Mouse (Mus musculus): ENCODE measurements at regions not wholly inside any gene's neighbourhood (a gene's known extent, or its start where the extent isn't known, plus 50 kb on each side); places are given as distances from the start of the nearest gene placed in this dataset.

- Histone ChIP-seq H3K27ac (ENCODE audit: insufficient read depth, low read length) (no peak overlapping the region), H3K9ac (ENCODE audit: low read depth, poor library complexity, severe bottlenecking) (no peak overlapping the region), H3K4me1 (ENCODE audit: control insufficient read depth, insufficient read depth, low read length) (peaks cover 3% of the 10 kb centered on the region), H3K9me3 (replicated peaks; ENCODE audit: control insufficient read depth, insufficient read depth, low read length, poor library complexity, severe bottlenecking) (no peaks in the 10 kb centered on the region), H3K4me3 (ENCODE audit: low read depth, low read length) (no peak overlapping the region), H3K36me3 (ENCODE audit: control insufficient read depth, insufficient read depth, low read length, poor library complexity, severe bottlenecking) (no peaks in the 10 kb centered on the region), H3K27me3 (ENCODE audit: control insufficient read depth, insufficient read depth, low read length, poor library complexity, severe bottlenecking) (no peaks in the 10 kb centered on the region)
- TF ChIP-seq POLR2A (IDR thresholded peaks at IDR 0.05; ENCODE audit: insufficient read depth, low read length) (no peak), EP300 (IDR thresholded peaks at IDR 0.05; ENCODE audit: insufficient read depth, low read depth, low read length) (no peak), CTCF (IDR thresholded peaks at IDR 0.05; ENCODE audit: low read depth, low read length) (no peak)
These were observed 148.3 kb upstream of the Plcz1 start for GRCm38 (mm10) chr6:140189601-140190000.

GRCm38 (mm10) chr6:140187733-140188132, 146.5 kb upstream of the Plcz1 start:
- Histone ChIP-seq H3K27me3 (ENCODE audit: control insufficient read depth, insufficient read depth, low read length, poor library complexity, severe bottlenecking) (no peaks in the 10 kb centered on the region), H3K4me3 (ENCODE audit: low read depth, low read length) (no peak overlapping the region), H3K27ac (ENCODE audit: insufficient read depth, low read length) (no peak overlapping the region), H3K9me3 (replicated peaks; ENCODE audit: control insufficient read depth, insufficient read depth, low read length, poor library complexity, severe bottlenecking) (no peaks in the 10 kb centered on the region), H3K36me3 (ENCODE audit: control insufficient read depth, insufficient read depth, low read length, poor library complexity, severe bottlenecking) (no peaks in the 10 kb centered on the region), H3K9ac (ENCODE audit: low read depth, poor library complexity, severe bottlenecking) (no peak overlapping the region), H3K4me1 (ENCODE audit: control insufficient read depth, insufficient read depth, low read length) (peaks cover 3% of the 10 kb centered on the region)
- TF ChIP-seq CTCF (IDR thresholded peaks at IDR 0.05; ENCODE audit: low read depth, low read length): no peak
- no peak for TF ChIP-seq POLR2A (IDR thresholded peaks at IDR 0.05; ENCODE audit: insufficient read depth, low read length)
- no peak for TF ChIP-seq EP300 (IDR thresholded peaks at IDR 0.05; ENCODE audit: insufficient read depth, low read depth, low read length)

GRCm38 (mm10) chr6:140187106-140187505, 145.8 kb upstream of the Plcz1 start:
- H3K4me1 ChIP-seq (ENCODE audit: control insufficient read depth, insufficient read depth, low read length): no peaks in the 10 kb centered on the region
- H3K27me3 ChIP-seq (ENCODE audit: control insufficient read depth, insufficient read depth, low read length, poor library complexity, severe bottlenecking): no peaks in the 10 kb centered on the region
- TF ChIP-seq POLR2A (IDR thresholded peaks at IDR 0.05; ENCODE audit: insufficient read depth, low read length): no peak
- no peak overlapping the region for H3K27ac ChIP-seq (ENCODE audit: insufficient read depth, low read length)
- no peaks in the 10 kb centered on the region for H3K9me3 ChIP-seq (replicated peaks; ENCODE audit: control insufficient read depth, insufficient read depth, low read length, poor library complexity, severe bottlenecking)
- H3K36me3 ChIP-seq (ENCODE audit: control insufficient read depth, insufficient read depth, low read length, poor library complexity, severe bottlenecking): no peaks in the 10 kb centered on the region
- H3K4me3 ChIP-seq (ENCODE audit: low read depth, low read length): no peak overlapping the region
- H3K9ac ChIP-seq (ENCODE audit: low read depth, poor library complexity, severe bottlenecking): no peak overlapping the region

GRCm38 (mm10) chr6:140179999-140180398, 138.7 kb upstream of the Plcz1 start:
- Histone ChIP-seq H3K9me3 (replicated peaks; ENCODE audit: control insufficient read depth, insufficient read depth, low read length, poor library complexity, severe bottlenecking) (no peaks in the 10 kb centered on the region), H3K27me3 (ENCODE audit: control insufficient read depth, insufficient read depth, low read length, poor library complexity, severe bottlenecking) (no peaks in the 10 kb centered on the region), H3K36me3 (ENCODE audit: control insufficient read depth, insufficient read depth, low read length, poor library complexity, severe bottlenecking) (no peaks in the 10 kb centered on the region), H3K27ac (ENCODE audit: insufficient read depth, low read length) (no peak overlapping the region), H3K4me3 (ENCODE audit: low read depth, low read length) (no peak overlapping the region), H3K4me1 (ENCODE audit: control insufficient read depth, insufficient read depth, low read length) (no peaks in the 10 kb centered on the region), H3K9ac (ENCODE audit: low read depth, poor library complexity, severe bottlenecking) (no peak overlapping the region)
- TF ChIP-seq EP300 (IDR thresholded peaks at IDR 0.05; ENCODE audit: insufficient read depth, low read depth, low read length) (no peak), POLR2A (IDR thresholded peaks at IDR 0.05; ENCODE audit: insufficient read depth, low read length) (no peak), CTCF (IDR thresholded peaks at IDR 0.05; ENCODE audit: low read depth, low read length) (no peak)

- Histone ChIP-seq H3K9me3 (replicated peaks; ENCODE audit: control insufficient read depth, insufficient read depth, low read length, poor library complexity, severe bottlenecking) (0 out of 2 replicates have a peak, but pooled peaks cover 2% of the 10 kb centered on the region), H3K27me3 (ENCODE audit: control insufficient read depth, insufficient read depth, low read length, poor library complexity, severe bottlenecking) (no peaks in the 10 kb centered on the region), H3K27ac (ENCODE audit: insufficient read depth, low read length) (no peak overlapping the region), H3K36me3 (ENCODE audit: control insufficient read depth, insufficient read depth, low read length, poor library complexity, severe bottlenecking) (no peaks in the 10 kb centered on the region), H3K4me3 (ENCODE audit: low read depth, low read length) (no peak overlapping the region), H3K9ac (ENCODE audit: low read depth, poor library complexity, severe bottlenecking) (no peak overlapping the region), H3K4me1 (ENCODE audit: control insufficient read depth, insufficient read depth, low read length) (no peaks in the 10 kb centered on the region)
- TF ChIP-seq EP300 (IDR thresholded peaks at IDR 0.05; ENCODE audit: insufficient read depth, low read depth, low read length) (no peak), POLR2A (IDR thresholded peaks at IDR 0.05; ENCODE audit: insufficient read depth, low read length) (no peak), CTCF (IDR thresholded peaks at IDR 0.05; ENCODE audit: low read depth, low read length) (no peak)
These were observed 137.4 kb upstream of the Plcz1 start for GRCm38 (mm10) chr6:140178425-140179193.

GRCm38 (mm10) chr6:140172716-140173115, 131.5 kb upstream of the Plcz1 start:
- no peak overlapping the region for H3K27ac ChIP-seq (ENCODE audit: insufficient read depth, low read length)
- TF ChIP-seq POLR2A (IDR thresholded peaks at IDR 0.05; ENCODE audit: insufficient read depth, low read length) (no peak), EP300 (IDR thresholded peaks at IDR 0.05; ENCODE audit: insufficient read depth, low read depth, low read length) (no peak), CTCF (IDR thresholded peaks at IDR 0.05; ENCODE audit: low read depth, low read length) (no peak)
- H3K36me3 ChIP-seq (ENCODE audit: control insufficient read depth, insufficient read depth, low read length, poor library complexity, severe bottlenecking): no peaks in the 10 kb centered on the region
- no peak overlapping the region for H3K9ac ChIP-seq (ENCODE audit: low read depth, poor library complexity, severe bottlenecking)
- no peaks in the 10 kb centered on the region for H3K4me1 ChIP-seq (ENCODE audit: control insufficient read depth, insufficient read depth, low read length)
- H3K4me3 ChIP-seq (ENCODE audit: low read depth, low read length): no peak overlapping the region
- H3K9me3 ChIP-seq (replicated peaks; ENCODE audit: control insufficient read depth, insufficient read depth, low read length, poor library complexity, severe bottlenecking): 0 out of 2 replicates have a peak, but pooled peaks cover 2% of the 10 kb centered on the region
- H3K27me3 ChIP-seq (ENCODE audit: control insufficient read depth, insufficient read depth, low read length, poor library complexity, severe bottlenecking): no peaks in the 10 kb centered on the region

Data from ES-Bruce4 (cell line).